Mouse (Mus musculus) intestine, embryonic 14.5 days (tissue): ENCODE measurements around the gene Mrap2. TPM values are rescaled to one million over a fixed set of nuclear protein-coding genes. Genes with fewer than 3 reads are reported as not detected.

Experiments
- ATAC-seq: fragments of 200-750 bp; cut with Nextera tagmentation; replicated peaks from 2 replicates; pipeline ENCODE4 v1.8.0; 2017; ENCODE audit warnings: low read depth, moderate number of reproducible peaks, moderate TSS enrichment, moderate library complexity; ENCODE audit not compliant: low FRiP score, low TSS enrichment
- DNase-seq: peaks from one replicate; pipeline ENCODE4 v3.0.0-alpha.2; 2018; ENCODE audit warnings: low spot score
- H3K27ac ChIP-seq: fragments of 300-500 bp; sonication (generic); 2 replicates; pipeline ENCODE4 v1.5.1; 2014; ENCODE audit warnings: low read depth, mild to moderate bottlenecking, control low read depth
- H3K27me3 ChIP-seq: fragments of 300-500 bp; sonication (generic); replicated peaks from 2 replicates; pipeline ENCODE4 v1.6.1; 2014; ENCODE audit warnings: low read length, control low read depth; ENCODE audit not compliant: control insufficient read depth, insufficient read depth
- H3K36me3 ChIP-seq: fragments of 300-500 bp; sonication (generic); 2 replicates; pipeline ENCODE4 v1.6.1; 2014; ENCODE audit warnings: low read length, control low read depth; ENCODE audit not compliant: control insufficient read depth, insufficient read depth
- H3K4me1 ChIP-seq: fragments of 300-500 bp; sonication (generic); replicated peaks from 2 replicates; pipeline ENCODE4 v1.6.1; 2014; ENCODE audit warnings: low read length, control low read depth, mixed read lengths; ENCODE audit not compliant: control insufficient read depth, insufficient read depth
- H3K4me2 ChIP-seq: fragments of 300-500 bp; sonication (generic); 2 replicates; pipeline ENCODE4 v1.6.1; 2014; ENCODE audit warnings: low read length
- H3K4me3 ChIP-seq: fragments of 300-500 bp; sonication (generic); 2 replicates; pipeline ENCODE4 v1.5.1; 2014; ENCODE audit warnings: low read depth, low read length, control low read depth, mixed read lengths
- H3K9ac ChIP-seq: fragments of 300-500 bp; sonication (generic); 2 replicates; pipeline ENCODE4 v1.6.1; 2014; ENCODE audit warnings: mild to moderate bottlenecking, low read length
- H3K9me3 ChIP-seq: fragments of 300-500 bp; sonication (generic); 2 replicates; pipeline ENCODE4 v1.6.1; 2016; ENCODE audit warnings: low read length, control low read depth; ENCODE audit not compliant: control insufficient read depth
- WGBS: fragments of 180-500 bp; shearing (Covaris S2); extraction: QIAGEN DNeasy Blood & Tissue Kit; methylation state at CpG from one replicate; pipeline ENCODE4 v1.1.7; 2014; 5-methylcytosine and 5-hydroxymethylcytosine counted together
- polyA plus RNA-seq: library from polyadenylated mRNA; unstranded; fragments of >200 nt; fragmentation: Nextera tagmentation; extraction: Ambion mirVana; gene quantifications from 2 replicates; pipeline ENCODE4 v1.2.1, GENCODE M21; 2014

Gene Mrap2
- polyA plus RNA-seq, 1 experiment from 2014 or later, result 0.12 TPM

DNA sequence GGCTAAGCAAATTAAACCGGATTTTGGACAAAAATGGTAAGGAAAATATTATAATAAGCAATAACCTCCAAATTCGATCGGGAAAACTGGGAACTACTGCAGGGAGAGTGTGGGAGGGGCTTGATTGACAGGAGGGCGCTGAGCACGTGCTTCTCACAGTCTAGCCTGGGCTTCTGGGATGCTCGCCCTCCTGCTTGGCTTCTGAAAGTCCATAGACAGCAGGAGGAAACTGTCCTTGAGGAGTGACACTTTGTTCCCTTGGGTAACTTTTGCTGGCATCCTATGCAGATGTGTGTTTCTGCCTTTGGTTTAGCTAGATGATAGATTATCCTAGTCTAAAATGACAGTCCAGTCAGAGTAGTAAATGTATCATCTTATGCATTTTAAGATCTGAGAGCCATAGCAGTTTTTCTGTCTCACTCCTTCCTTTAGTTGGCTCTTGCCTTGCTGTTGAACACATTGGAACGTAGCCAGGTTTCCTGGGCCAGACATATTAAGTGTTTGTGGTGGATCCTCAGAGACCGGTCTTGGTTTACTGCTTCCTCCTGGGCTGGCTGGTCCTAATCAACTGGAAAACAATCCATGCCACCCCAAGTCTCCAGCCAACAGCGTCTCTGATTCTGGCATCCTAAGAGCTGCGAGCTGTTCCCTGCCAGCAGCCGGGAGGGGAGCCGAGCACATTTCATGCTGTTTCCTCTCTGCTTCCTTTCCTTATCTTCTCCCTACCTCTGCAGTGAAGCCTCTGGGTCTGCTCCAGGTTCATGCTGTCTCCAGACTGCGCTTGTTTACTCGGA lies 8.1 kb upstream of the Mrap2 start:
- Histone ChIP-seq H3K27me3 (no peaks in the 10 kb centered on the region), H3K4me2 (no peak overlapping the region), H3K36me3 (no peaks in the 10 kb centered on the region), H3K9me3 (no peaks in the 10 kb centered on the region), H3K4me3 (no peak overlapping the region), H3K27ac (no peak overlapping the region), H3K4me1 (no peaks in the 10 kb centered on the region), H3K9ac (no peak overlapping the region)
- 55% methylated on average over 14 of the region's 14 CpGs for whole genome bisulfite sequencing
- ATAC-seq, result no peak
- no peak for DNase-seq

DNA sequence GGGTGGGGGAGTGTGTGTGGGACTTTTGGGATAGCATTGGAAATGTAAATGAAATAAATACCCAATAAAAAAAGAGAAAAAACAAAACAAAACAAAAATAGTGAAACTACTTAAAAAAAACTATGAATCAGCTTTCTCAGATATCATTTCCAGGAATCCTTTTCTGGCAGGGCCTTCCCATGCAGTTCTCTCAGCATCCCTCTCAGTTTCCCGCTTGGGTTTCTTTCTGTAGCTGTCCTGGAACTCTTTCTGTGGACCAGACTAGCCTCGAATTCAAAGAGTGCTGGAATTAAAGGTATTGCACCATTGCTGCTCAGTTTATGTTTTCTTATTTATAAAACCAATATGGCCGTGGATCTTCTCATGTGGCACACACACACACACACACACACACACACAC lies 1.0 kb upstream of the Mrap2 start:
- H3K9me3 ChIP-seq, result no peaks in the 10 kb centered on the region
- H3K4me3 ChIP-seq, result no peak overlapping the region
- DNase-seq, result no peak
- no peak for ATAC-seq
- 79% methylated on average over 3 of the region's 3 CpGs for WGBS
- H3K4me1 ChIP-seq, result peaks cover 2% of the 10 kb centered on the region; the same call in 1 of the 2 replicates
- H3K27ac ChIP-seq, result no peak overlapping the region
- peaks cover 36% of the 10 kb centered on the region for H3K27me3 ChIP-seq
- H3K36me3 ChIP-seq, result no peaks in the 10 kb centered on the region
- no peak overlapping the region for H3K4me2 ChIP-seq
- H3K9ac ChIP-seq, result no peak overlapping the region

DNA sequence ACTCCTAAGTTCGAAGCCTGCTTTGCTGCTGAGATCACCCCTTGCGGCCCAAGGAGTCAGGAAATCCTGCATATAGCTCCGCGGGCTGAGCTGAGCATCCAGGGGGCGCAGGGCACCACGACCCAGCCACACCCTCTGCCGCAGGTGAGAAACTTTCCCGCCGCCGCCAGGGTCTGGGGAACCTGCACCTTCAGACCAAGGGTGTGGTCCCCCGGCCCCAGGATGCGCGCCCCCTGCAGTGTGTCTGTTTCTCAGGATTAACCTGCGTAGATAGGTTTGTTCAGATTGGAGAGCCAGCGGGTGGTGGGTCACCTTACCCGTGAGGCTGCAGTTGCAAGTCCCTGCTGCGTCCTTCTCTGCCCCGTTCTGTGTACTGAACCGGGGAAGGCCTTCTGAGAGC lies 426 bp downstream of the Mrap2 start:
- no peak overlapping the region for H3K9ac ChIP-seq
- peak; percentile 53 for DNase-seq

DNA sequence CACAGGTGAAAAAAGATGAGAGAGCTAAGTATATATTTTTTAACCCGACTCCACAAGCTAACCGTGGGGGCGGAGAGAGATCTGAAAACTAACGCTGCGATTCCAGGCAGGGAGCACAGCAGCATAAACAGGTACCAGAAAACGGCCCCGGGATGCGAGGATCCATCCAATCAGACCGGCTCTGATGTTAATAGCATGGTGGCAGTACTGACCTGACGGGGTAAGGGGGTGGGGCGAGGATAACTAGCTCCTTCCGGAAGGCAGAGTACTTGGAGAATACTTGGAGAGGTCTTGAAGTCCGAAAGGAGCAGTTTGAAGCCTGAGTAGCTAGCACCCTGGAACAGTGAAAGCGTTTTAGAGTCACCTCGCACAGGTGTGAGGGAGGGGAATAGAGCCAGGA lies 1.1 kb downstream of the Mrap2 start:
- 3% methylated on average over 15 of the region's 15 CpGs for WGBS
- ATAC-seq (no peak), DNase-seq (peak; percentile 56)
- Histone ChIP-seq H3K36me3 (no peaks in the 10 kb centered on the region), H3K27me3 (peaks cover 36% of the 10 kb centered on the region), H3K9me3 (no peaks in the 10 kb centered on the region), H3K4me3 (peak overlapping the region; percentile 26; the same call in 1 of the 2 replicates), H3K4me1 (peaks cover 2% of the 10 kb centered on the region; the same call in 1 of the 2 replicates), H3K4me2 (peak overlapping the region; percentile 47), H3K27ac (no peak overlapping the region), H3K9ac (no peak overlapping the region)

More for the DNA sequence above, 426 bp downstream of the Mrap2 start:
- 1% methylated on average over 19 of the region's 19 CpGs for WGBS
- Histone ChIP-seq H3K27ac (no peak overlapping the region), H3K36me3 (no peaks in the 10 kb centered on the region), H3K4me3 (peak overlapping the region; percentile 26), H3K4me1 (peaks cover 2% of the 10 kb centered on the region; the same call in 1 of the 2 replicates), H3K4me2 (peak overlapping the region; percentile 47), H3K27me3 (peaks cover 36% of the 10 kb centered on the region), H3K9me3 (no peaks in the 10 kb centered on the region)
- peak; percentile 65 for ATAC-seq

DNA sequence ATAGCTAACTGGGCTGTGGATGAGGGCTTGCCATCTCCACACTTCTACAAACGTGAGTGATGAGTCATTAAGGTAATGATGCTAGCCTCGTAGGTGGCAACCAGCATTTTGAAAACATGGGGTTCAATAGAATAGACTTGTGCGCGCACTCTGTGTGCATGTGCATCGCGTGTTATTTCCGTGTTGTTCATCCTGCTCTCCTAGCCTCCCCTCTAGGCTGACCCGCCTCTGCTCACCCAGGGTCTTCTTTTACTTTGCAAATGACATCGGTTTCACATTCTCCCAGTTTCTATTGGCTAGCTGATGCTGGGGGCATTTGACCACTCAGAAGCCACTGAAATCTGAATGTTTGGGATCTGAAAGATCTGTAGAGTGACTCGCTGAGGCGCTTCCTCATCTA lies 1.6 kb downstream of the Mrap2 start:
- Histone ChIP-seq H3K4me3 (no peak overlapping the region), H3K9ac (no peak overlapping the region), H3K27ac (no peak overlapping the region), H3K36me3 (no peaks in the 10 kb centered on the region), H3K9me3 (no peaks in the 10 kb centered on the region), H3K4me1 (peaks cover 2% of the 10 kb centered on the region; the same call in 1 of the 2 replicates), H3K4me2 (no peak overlapping the region), H3K27me3 (peaks cover 36% of the 10 kb centered on the region)
- 27% methylated on average over 11 of the region's 11 CpGs for WGBS
- no peak for ATAC-seq
- no peak for DNase-seq

DNA sequence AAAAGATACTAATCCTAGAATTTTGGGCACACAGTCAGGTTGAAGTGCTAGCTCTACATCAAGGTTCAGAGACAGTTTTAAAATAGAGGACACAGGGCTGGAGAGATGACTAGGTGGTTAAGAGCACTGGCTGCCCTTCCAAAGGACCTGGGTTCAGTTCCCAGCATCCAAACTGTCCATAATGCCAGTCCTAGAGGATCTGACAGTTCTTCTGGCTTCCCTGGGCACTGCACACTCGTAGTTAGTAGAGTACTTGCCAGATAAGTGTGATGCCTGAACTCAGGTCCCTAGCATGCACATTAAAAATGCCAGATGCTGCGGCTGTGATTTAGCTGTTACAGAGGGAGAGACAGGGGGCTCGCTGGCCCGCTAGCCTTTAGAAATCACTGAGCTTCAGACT lies 2.3 kb downstream of the Mrap2 start:
- H3K4me3 ChIP-seq, result no peak overlapping the region
- no peak overlapping the region for H3K9ac ChIP-seq
- H3K4me2 ChIP-seq, result no peak overlapping the region
- DNase-seq (no peak), ATAC-seq (no peak)
- H3K4me1 ChIP-seq, result peaks cover 2% of the 10 kb centered on the region; the same call in 1 of the 2 replicates
- 76% methylated on average over 4 of the region's 4 CpGs for WGBS
- H3K36me3 ChIP-seq, result no peaks in the 10 kb centered on the region
- H3K27me3 ChIP-seq, result peaks cover 36% of the 10 kb centered on the region
- H3K27ac ChIP-seq, result no peak overlapping the region
- H3K9me3 ChIP-seq, result no peaks in the 10 kb centered on the region

DNA sequence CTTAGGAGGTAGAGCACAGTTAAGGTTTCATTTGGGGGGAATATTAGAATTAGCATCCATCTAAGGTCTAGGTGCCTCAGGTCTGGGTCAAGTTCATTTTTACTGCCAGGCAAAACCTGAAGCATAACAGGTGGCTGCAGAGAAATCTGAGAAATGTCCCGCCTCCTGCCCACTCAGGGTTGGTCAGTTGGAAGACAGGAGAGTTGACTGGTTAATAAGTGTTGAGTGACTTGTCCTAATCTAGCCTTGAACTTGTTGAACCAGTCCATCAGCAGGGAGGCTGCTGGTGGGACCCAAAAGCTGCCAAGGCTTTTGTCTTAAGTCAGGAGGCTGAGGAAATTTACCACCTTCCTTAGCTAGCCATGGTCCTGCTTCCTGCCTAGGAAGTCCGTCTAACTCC lies 3.8 kb downstream of the Mrap2 start:
- Histone ChIP-seq H3K9me3 (no peaks in the 10 kb centered on the region), H3K27me3 (peaks cover 36% of the 10 kb centered on the region), H3K4me1 (peaks cover 2% of the 10 kb centered on the region; the same call in 1 of the 2 replicates), H3K36me3 (no peaks in the 10 kb centered on the region), H3K27ac (no peak overlapping the region), H3K9ac (no peak overlapping the region), H3K4me2 (no peak overlapping the region), H3K4me3 (no peak overlapping the region)
- no peak for ATAC-seq
- 72% methylated on average over 2 of the region's 2 CpGs for WGBS
- no peak for DNase-seq

DNA sequence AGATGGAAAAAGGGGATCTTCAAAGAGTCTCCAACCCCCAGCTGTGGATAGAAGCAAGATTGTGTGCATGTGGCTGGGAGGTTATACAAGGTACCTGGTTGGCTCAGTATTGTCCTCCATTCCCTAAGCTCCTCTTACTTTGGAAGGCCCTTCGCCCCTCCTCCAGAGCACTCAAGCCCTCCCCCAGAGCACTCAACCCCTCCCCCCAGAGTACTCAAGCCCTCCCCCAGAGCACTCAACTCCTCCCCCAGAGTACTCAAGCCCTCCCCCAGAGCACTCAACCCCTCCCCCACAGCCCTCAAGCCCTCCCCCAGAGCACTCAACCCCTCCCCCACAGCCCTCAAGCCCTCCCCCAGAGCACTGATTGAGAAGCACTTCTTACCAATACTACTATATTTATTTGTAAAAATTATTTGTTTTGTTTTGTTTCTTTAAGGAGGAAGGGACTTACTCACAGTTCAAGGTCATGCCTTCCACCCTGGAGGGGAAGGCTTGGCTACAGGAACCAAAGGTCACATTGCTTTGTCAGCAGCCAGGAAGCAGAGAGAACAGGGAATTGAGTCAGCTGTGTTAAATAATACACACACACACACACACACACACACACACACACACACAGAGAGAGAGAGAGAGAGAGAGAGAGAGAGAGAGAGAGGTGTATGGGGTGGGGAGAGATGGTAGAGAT lies 8.7 kb downstream of the Mrap2 start:
- H3K9me3 ChIP-seq, result no peaks in the 10 kb centered on the region
- no peak overlapping the region for H3K9ac ChIP-seq
- no peak overlapping the region for H3K27ac ChIP-seq
- 93% methylated on average over 1 of the region's 1 CpGs for WGBS
- DNase-seq (no peak), ATAC-seq (no peak)
- H3K36me3 ChIP-seq, result no peaks in the 10 kb centered on the region
- H3K27me3 ChIP-seq, result no peaks in the 10 kb centered on the region
- no peaks in the 10 kb centered on the region for H3K4me1 ChIP-seq
- H3K4me3 ChIP-seq, result no peak overlapping the region
- H3K4me2 ChIP-seq, result no peak overlapping the region
